Mouse (Mus musculus) thymus, postnatal 25 days (tissue): Measurements from ENCODE around the gene Lax1.
"Not testable (repeated sequence)": the region's sequence is repeated elsewhere in the genome, so short reads cannot be mapped to it uniquely, and the experiment has no call there.

Experiments
- DNase-seq: peaks from one replicate; pipeline ENCODE4 v3.0.0; 2022

Gene Lax1

DNA sequence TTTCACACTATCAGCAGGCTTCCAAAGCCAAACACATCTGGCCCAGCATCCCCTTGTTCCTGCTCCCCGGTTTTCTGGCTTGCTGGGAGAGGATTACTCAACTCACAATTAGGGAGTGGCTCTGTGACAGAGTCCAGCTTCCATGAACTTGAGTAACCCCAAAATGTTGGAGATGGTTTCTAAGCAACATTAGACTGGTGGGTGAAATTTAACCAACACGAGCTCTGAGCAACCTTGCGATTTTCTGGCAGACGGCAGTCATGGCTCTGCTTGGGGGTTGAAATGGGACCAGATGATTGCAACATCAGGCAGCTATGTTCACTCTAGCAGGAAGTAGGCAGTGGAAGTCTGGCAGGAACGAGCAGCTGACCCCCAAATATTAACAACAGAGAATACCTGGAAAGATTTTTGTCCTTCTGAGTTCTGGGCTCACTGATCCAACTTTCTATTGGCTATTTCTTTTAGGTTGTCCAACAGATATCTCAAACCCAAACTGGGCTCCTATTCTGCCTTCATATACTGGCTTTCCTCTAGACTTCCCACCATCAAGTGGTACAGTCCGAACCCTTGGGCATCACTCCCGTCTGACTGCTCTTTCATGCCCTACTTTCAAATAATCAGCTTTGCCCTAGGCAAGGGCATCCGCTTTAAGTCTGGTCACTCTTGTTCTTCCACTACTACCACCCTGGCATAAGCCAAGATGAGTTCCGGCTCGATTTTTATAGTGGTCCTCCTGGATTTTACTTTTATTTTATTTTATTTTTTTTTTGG lies 4.0 kb downstream of the Lax1 start:
- DNase-seq = no peak

DNA sequence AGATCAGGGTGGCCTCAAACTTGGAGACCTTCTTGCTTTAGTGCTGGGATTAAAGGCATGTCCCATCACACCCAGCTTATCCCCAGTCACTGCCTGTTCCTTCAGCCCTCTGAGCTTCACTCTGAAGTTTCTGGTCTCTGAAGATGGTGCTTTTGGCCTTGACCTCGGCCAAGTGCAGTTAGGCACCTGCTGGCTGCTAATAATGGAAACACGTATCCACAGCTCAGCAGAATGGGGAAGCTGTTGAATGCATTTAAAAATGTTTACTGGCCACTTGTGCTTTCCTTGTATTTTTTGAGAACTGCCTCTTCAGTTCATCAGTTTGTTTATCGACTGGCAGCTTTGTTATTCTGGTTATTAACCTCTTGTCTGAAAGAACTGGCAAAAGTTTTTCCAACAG lies 18.1 kb downstream of the Lax1 start:
- no peak for DNase-seq

DNA sequence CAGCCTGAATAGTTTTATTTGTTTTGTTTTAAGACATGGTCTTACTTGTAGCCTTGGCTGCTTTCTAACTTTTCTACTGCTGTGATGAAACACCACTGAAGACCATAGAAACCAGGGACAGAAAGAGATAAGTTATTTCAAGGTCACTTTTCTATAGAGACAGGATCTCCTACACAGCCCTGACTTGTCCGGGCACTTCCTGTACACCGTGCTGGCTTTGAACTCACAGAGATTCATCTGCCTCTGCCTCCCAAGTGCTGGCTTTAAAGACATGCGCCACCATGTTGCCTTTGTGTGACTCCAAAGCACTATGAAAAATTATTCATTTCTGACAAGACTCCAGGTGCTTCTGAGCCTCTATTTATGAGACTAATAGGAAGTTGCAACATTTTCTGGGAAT lies 18.6 kb downstream of the Lax1 start:
- no peak for DNase-seq

DNA sequence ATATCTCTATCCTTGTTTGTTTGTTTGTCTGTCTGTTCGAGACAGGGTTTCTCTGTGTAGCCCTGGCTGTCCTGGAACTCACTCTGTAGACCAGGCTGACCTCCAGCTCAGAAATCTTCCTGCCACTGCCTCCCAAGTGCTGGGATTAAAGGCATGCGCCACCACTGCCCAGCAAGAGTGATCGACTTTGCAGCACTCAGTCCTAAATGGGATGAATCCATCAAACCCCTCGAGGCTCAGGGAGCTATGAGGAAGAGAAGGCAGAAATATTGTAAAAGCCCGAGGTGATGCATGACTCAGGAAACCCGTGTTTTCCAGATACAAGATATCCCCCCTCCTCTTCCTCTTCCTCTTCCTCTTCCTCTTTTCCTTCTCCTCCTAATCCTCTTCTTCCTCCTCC lies 19.1 kb downstream of the Lax1 start:
- no peak for DNase-seq

DNA sequence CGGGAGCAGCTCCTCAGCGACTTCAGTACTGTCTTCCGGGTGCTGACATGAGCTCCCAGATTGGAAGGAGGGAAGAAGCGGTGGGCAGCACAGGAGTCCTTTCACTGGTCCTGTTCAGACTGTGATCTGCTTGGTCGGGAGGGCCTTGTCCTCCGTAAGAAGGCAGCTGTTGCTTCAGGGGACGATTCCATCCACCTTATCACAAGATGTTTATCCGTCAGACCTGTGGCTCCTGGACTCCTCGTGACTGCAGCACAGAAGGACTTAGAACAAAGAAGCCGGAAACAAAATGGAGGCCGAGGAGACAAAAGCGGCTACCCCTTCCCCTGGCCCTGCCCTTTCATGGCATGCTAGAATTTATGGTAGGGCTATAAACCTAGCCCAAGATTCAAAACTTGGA lies 19.7 kb downstream of the Lax1 start:
- no peak for DNase-seq

DNA sequence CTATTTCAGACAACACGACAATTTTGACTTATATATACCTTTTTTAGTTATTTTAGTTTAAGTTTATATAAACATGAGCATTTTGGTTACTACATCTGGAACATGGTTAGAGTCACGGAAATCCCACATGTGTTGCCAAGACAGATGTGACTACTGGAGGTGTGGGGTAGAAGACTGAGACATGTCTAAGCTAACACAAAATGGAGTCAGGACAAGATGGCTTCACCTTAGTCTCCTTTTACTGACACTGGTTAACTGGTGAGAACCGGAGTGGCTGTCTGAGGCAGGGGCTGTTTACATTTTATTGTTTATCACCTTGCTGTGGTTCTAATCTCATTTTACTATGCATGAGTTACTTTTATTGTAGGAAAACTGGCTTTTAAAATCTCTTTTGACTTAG lies 21.3 kb downstream of the Lax1 start:
- DNase-seq = no peak

DNA sequence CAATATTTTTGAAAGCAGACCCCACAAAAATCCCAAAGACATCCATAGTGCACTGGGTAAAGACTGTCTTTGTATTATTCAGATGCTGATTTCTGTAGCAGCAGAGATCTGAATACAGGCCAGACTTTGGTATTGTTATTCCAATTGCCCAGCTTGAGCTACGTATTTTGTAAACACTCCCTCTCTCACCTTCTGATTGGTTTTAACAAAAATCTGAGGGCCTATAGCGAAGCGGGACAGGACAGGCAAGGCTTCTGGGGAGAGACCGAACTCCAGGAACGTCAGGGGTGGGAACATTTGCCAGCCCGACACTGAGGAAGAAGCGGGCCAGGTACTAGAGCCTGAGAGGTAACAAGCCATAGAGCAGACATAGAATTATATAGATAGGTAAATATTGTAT lies 22.2 kb downstream of the Lax1 start:
- no peak for DNase-seq

DNA sequence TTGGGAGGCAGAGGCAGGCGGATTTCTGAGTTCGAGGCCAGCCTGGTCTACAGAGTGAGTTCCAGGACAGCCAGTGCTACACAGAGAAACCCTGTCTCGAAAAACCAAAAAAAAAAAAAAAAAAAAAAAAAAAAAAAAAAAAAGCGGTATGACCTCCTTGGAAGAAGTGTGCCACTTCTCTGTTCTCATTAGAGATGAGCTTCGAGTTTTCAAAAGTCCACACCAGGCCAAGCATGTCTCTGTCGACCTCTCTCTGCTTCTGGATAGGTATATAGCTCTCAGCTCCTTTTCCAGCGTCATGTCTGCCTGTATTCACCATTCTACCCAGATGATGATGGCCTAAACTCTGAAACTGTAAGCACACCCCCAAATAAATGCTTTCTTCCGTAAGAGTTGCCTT lies 24.2 kb downstream of the Lax1 start:
- not testable (repeated sequence) for DNase-seq

DNA sequence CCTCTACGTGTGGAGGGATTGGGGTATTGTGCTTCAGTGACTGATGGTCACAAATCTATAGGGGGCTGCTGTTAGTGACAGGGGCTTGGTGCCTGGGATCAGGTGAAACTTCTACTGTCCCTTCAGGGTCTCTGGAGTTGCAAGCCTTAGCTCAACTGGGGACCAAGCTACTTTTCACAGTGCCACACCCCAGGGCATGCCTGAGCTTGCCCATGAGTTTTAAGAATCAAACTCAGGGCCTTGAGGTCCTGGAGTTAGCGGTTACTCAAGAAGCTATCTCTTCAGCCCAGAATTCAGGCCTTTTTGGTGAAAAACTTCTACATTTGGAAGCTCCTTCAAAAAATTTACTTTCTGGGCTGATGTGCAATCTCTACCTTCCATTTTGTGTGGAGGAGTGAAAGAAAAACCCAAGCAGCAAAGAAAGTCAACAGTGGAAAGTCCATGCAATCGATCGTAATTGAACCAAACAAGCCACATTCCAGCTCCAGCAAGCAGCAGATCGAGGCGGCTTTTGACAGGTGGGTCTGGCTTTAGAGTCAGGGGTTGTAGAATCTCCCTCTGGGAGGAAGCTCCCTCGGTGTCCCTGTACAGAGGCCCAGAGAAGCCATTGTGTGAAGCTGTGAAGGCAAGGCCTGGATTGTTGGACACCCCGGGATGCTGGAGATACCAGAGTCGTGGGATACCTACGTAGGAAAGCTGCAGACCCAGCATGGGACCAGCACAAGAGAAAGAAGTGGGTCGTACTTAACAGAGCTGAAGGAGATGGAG lies 25.5 kb downstream of the Lax1 start:
- DNase-seq = no peak

DNA sequence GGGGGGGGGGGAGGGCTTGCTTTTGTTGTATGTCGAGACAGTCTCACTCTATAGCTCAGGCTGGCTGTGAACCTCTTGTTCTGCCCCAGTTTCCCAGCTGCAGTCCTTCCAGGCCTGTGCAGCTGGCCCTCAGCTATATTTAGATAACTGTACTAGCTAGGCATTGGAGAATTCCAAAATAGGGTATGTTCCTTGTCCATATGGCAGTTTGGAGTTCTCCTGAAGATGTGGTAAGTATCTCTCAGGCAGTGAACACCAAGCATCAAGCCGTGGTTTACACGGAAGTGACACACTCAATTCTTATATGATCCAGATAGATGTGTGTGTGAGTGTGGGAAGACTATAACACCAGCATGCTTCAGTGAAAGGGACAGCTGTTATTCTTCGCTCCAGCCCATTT lies 26.5 kb downstream of the Lax1 start:
- DNase-seq = no peak

DNA sequence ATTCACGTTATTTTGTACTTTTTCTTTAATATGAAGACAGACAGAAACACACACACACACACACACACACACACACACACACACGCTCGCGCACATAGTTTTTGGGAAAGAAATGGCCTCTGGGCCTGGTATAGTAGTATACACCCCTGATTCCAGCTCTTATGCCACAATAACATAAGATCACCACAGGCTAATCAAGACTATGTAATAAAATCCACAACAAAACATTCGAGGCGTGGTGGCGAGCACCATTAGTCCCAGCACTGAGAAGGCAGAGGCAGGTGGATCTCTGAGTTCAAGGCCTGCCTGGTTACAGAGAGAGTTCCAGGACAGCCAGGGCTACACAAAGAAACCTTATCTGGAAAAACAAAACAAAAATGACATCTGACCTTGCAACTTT lies 27.0 kb downstream of the Lax1 start:
- DNase-seq = no peak

DNA sequence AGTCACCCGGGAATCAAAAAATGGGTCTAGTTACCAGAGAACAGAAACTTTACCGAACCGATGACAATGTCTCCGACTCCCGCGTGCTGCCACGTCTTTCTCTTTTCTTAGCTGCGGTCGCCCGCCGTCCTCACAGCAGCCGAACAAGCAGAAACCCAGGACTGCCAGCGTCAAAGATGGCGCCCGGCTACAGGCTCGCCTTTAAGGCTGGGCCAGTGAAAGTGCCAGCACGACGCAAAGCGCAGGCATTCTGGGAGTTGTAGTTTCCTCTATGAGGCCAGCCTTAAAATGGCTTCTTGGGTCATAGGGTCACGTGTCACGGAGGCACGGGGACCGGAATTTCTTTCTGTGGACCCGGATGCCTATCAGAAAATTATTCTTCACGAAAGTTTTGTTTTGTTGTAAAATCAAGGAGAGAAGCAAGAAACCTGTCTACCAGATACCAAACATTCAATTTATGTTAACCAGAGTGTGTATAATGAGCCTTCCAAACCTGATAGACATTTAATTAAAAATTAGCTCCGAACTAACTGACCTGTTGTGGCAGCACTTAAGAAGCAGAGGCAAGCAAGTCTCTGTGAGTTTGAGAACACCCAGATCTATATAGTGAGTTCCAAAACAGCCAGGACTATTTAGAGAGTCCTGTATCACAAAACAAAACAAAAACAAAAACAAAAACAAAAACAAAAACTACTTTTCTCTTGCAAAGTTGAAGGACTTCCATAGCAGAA lies 28.5 kb downstream of the Lax1 start, which contains the start of gene Gm38394:
TSS of gene Gm38394 (minus strand) at position 116 of the 731 bp plus-strand sequence.
- DNase-seq = peak; percentile 89

DNA sequence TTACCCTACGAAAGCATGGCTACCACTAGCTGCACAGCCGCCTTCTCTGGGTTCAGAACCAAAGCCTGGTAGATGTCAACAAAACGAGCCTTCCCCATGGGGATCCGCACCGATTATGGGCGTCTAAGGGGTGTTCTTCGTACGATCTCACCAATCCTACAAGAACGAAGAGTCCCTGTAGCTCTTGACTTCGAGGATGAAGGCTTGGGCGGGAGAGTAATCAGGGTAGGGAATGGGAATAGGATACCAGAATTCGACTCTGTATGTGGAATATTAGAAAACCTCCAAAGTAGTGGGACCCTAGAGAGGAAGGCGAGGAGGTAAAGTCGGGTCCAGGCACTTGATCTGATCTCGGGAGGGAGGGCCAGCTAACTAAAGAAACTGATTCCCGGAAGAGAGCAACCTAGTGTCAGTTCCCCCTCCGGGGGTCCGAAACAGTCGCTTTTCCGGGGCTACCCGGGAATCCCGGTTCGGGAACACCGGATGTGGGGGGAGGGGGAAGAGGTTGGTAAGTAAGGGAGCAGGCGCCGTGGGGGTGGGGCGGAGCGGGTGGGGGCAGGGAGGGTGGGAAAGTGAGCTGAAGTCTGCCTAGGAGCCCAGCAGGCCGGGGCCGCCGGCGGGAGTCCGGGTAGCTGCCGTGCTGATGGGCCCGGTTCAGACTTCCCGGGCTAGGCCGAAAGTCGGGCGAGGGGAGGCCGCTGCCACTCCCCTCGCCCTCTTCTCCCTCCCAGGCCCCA lies 29.3 kb downstream of the Lax1 start, which contains the start of gene Zbed6:
TSS of gene Zbed6 (minus strand) at position 420 of the 737 bp plus-strand sequence.
- DNase-seq = peak; percentile 62

DNA sequence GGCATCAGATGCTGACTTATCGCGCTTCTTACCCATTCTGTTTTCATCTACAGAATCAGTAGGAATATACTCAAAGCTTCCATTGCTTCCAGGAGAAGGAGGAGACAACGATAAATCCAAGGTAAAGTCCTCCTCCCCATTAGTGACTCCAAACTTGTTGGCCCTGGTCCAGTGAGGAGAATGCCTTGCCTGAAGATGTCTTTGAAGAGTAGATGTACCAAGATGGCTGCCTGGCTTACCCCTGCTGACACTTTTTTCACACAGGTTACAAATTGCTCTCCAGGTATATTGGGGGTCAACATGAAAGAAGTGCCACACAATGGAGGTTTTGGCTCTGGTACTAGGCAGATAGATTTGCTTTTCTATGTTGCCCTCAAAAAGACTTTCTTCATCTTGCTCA lies 31.0 kb downstream of the Lax1 start:
- no peak for DNase-seq

DNA sequence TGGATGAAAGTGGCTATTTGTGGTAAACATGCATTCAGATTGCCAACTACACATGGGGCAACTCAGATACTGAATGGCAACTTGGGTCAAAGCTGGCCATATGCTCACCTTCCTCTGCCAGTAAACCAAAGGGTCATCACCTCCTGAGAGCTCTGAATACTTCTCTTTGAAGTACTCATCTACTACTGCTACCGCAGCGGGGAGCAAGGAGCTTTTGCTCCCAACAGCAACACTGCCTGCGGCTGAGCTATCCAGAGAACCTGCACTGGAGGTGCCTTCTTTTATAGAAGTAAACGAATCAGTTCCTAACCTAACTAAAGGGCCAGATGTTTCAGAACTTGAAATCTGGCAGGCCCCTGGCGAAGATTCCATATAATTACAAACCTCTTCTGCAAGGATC lies 33.1 kb downstream of the Lax1 start:
- no peak for DNase-seq

DNA sequence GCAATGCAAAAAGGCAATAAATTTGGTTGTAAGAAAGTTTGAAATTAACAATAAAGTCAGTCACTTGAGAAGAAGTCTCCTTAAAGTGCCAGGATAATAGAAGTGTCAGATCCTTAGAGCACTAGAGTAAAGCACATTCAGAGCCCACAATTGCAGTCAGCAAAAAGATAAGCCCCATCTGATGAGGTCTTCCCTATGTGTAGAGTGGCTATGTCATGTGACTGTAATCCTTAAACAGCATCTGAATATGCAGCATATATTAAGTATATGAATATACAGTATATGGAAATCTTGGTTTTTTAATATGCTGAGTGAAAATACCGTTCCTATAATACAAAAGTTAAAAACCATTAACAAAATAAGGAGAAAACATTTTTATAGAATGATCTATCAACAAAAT lies 36.9 kb downstream of the Lax1 start:
- DNase-seq = no peak

DNA sequence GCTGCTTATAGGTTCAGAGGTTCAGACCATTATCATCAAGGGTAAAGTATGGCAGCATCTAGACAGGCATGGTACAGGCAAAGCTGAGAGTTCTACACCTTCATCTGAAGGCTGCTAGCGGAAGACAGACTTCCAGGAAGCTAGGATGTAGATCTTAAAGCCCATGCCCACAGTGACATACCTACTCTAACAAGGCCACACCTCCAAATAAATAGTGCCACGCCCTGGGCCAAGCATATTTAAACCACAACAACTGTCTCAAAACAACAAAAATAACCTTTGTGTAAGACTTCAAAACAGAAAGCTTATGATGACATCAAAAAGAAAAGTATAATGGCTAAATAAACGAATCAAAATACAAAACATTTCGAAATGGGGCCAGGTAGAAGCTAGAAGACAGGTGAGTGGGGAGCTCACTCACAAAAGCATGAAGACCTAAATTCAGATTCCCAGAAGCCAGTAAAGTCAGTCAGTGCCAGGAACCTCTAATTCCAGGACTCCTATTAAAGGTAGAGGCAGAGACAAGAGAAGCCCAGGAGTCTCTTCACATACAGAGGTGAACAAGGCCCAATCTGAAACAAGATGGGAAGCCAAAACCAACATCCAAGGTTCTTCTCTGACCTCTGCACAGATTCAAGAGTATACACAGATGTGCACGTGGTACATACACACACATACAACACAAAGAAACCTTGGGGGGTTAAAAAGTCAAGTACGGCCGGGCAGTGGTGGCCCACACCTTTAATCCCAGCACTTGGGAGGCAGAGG lies 39.4 kb downstream of the Lax1 start:
- no peak for DNase-seq

DNA sequence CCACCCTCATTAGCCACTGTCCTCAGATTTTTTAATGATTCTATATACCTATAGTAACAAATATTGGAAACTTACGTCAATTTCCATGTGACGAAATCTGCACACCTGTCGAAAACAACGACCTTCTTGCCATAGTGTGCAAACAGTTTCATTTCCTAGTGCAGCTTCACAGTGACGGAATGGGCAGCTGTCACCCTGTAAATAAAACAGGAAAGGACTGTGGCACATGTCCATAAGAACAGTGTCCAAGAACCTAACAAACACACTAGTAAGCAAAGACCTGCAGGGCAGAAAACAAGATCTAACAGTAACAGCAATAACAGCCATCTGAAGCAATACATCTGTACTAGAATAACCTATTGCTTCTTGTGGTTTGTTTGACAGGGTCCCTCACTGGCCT lies 44.3 kb downstream of the Lax1 start:
- no peak for DNase-seq

DNA sequence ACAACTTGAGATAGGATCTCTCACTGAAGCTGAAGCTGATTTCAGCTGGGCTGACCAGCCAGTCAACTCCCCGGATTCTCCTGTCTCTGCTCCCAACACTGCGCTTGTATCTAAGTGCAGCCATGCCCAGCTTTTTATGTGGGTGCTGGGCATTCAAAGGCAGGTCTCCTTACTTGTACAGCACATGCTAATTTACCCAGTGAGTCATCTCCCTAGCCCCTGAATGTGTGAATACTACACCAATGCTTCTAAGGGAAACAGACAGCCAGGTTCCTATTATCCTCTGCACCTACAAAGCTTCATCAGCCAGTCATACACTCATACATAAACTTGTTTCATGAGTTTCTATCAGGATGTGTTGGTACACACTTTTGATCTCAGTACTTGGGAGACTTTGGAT lies 48.7 kb downstream of the Lax1 start:
- no peak for DNase-seq

DNA sequence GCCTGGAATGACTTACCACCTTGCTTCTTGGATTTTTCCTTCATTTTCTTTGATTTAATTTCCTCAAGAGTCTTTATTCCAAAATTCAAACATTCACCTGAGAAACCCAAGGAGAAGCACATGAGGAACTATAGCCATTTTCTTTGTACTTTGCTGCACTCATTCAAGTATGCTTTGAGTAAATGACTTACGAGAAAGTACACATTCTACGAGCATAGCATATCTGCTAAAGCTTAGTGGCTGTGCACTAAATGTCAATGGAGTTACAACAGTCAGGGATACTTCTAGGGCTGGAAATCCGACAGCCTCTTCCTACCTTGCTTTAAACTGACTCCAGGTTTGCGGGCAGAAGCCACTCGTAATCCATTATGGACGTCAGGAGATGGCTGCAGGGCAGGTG lies 51.4 kb downstream of the Lax1 start:
- no peak for DNase-seq

DNA sequence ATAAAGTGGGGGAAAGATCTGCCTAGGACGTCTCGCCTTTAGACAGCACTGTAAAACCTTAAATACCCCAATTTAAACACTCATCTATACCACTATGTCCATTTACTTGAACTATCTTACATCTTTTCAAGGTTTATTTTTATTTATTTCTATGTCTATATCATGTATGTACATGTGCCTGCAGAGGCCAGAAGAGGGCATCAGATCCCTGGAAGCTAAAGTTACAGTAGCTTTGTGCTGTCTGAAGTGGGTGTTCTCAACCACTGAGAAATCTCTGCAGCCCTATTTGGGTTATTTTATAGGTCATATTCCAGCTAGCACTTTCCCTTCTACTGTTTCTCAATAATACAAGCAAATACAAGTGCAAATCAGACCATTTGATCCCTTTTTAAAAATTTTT lies 57.7 kb downstream of the Lax1 start:
- DNase-seq = no peak
